Mouse (Mus musculus) intestine, postnatal 0 days (tissue): ENCODE results near the gene Slf2. TPM values are rescaled to one million over a fixed set of nuclear protein-coding genes. Genes with fewer than 3 reads are reported as not detected.
A peak's percentile ranks its signal among the peaks of the same experiment; 100 is the strongest.

Source experiments
- ATAC-seq: fragments of 200-750 bp; cut with Nextera tagmentation; 2 replicates; pipeline ENCODE4 v1.8.0; 2017; ENCODE audit warnings: mild to moderate bottlenecking, moderate TSS enrichment, moderate library complexity
- H3K27ac ChIP-seq: fragments of 300-500 bp; sonication (generic); 2 replicates; pipeline ENCODE4 v1.5.1; 2014; ENCODE audit warnings: mild to moderate bottlenecking, low read depth, low read length, moderate library complexity
- H3K27me3 ChIP-seq: fragments of 300-500 bp; sonication (generic); replicated peaks from 2 replicates; pipeline ENCODE4 v1.6.1; 2014; ENCODE audit warnings: low read length, mixed read lengths; ENCODE audit not compliant: control insufficient read depth, insufficient read depth
- H3K36me3 ChIP-seq: fragments of 300-500 bp; sonication (generic); 2 replicates; pipeline ENCODE4 v1.6.1; 2014; ENCODE audit warnings: mild to moderate bottlenecking, moderate library complexity; ENCODE audit not compliant: control insufficient read depth, insufficient read depth
- H3K4me1 ChIP-seq: fragments of 300-500 bp; sonication (generic); replicated peaks from 2 replicates; pipeline ENCODE4 v1.6.1; 2014; ENCODE audit warnings: antibody characterized with exemption, low read length, mixed read lengths; ENCODE audit not compliant: control insufficient read depth, insufficient read depth
- H3K4me2 ChIP-seq: fragments of 300-500 bp; sonication (generic); replicated peaks from 2 replicates; pipeline ENCODE4 v1.6.1; 2014; ENCODE audit warnings: low read depth, mild to moderate bottlenecking, moderate library complexity
- H3K4me3 ChIP-seq: fragments of 300-500 bp; sonication (generic); 2 replicates; pipeline ENCODE4 v1.5.1; 2014; ENCODE audit warnings: low read depth, low read length
- H3K9ac ChIP-seq: fragments of 300-500 bp; sonication (generic); 2 replicates; pipeline ENCODE4 v1.6.1; 2014; ENCODE audit warnings: mild to moderate bottlenecking, low read depth, low read length
- H3K9me3 ChIP-seq: fragments of 300-500 bp; sonication (generic); 2 replicates; pipeline ENCODE4 v1.6.1; 2016; ENCODE audit warnings: mixed run types; ENCODE audit not compliant: control insufficient read depth
- CTCF ChIP-seq: sonication (generic); IDR thresholded peaks from 2 replicates; pipeline ENCODE4 v1.5.1; 2016; ENCODE audit warnings: low read depth, mild to moderate bottlenecking, control low read depth, antibody characterized with exemption, moderate library complexity
- WGBS: fragments of 180-500 bp; shearing (Covaris S2); extraction: QIAGEN DNeasy Blood & Tissue Kit; methylation state at CpG from one replicate; pipeline ENCODE4 v1.1.7; 2014; 5-methylcytosine and 5-hydroxymethylcytosine counted together
- polyA plus RNA-seq: library from polyadenylated mRNA; unstranded; fragments of >200 nt; fragmentation: Nextera tagmentation; extraction: Ambion mirVana; gene quantifications from 2 replicates; pipeline ENCODE4 v1.2.1, GENCODE M21; 2015

Slf2 gene
- polyA plus RNA-seq, 1 experiment from 2014 or later = 11.4 TPM

DNA sequence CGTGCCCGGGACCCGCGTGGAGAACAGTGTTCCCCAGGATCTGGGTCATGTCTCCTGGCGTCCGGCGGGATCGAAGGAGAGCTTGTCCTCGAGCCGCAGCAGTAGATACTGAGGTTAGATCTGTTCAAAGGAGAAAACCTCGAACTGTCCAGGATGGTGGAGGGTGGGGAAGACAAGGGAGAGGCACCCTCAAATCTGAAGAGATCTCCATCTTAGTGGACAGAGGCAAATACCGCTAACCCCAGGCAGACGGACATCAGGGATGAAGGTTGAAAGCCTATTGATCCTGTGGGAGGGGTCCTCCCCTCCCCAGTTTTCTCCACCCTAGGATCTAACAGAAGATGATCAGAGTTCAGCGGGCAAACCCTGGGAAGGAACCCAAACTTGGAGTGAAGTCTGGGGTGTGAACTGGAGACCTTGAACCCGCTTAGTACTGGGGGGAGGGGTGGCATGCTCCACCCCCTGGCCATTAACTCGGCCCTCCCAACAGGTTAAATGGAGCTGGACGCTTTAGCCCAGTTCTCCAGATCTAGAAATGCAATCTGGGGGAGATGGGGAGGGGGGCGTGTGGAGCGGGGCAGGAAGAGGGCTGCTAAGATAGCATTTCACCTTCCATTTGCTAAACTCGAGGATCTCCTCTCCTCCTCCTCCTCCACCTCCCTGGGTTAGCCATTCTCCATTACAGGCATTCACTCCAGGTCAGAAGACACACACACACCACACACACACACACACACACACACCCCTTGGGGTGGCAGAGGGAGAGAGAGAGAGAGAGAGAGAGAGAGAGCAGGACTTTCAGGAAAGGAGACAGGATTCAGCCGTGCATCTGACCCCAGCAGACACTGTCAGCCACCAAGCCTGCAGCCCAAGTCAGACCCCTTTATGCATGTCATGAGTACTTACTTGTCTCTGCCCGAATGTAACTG is 58.9 kb downstream of the Slf2 start:
- Histone ChIP-seq H3K36me3 (peaks cover 14% of the 10 kb centered on the region), H3K27me3 (no peaks in the 10 kb centered on the region), H3K27ac (peak overlapping the region; percentile 91), H3K4me1 (0 out of 2 replicates have a peak, but pooled peaks cover 12% of the 10 kb centered on the region), H3K4me3 (peak overlapping the region; percentile 60), H3K9ac (peak overlapping the region; percentile 75), H3K9me3 (no peaks in the 10 kb centered on the region), H3K4me2 (peak overlapping the region; percentile 95)
- no peak for TF ChIP-seq CTCF
- no peak for ATAC-seq
- WGBS = 4% methylated on average over 22 of the region's 22 CpGs

DNA sequence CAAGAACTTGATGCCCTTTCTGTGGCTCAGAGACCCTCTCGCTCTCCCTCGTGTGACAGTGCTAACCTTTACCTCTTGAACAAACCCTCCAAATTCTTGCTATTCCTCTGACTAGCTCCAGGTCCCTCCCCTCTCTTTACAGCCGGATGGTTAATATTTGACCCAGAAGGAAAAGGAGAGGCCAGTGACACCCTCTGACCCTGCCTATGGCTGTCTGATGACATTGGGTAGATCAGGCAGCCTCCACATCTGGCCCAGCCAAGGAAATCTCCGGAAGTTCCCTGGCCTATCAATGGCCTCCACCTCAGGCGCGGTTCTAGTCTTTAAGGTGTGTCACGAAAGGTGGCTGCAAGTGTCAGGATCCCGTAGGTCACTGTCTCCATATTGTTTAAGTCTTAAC is 60.1 kb downstream of the Slf2 start:
- peaks cover 14% of the 10 kb centered on the region for H3K36me3 ChIP-seq
- H3K9me3 ChIP-seq = no peaks in the 10 kb centered on the region
- no peak for TF ChIP-seq CTCF
- no peaks in the 10 kb centered on the region for H3K27me3 ChIP-seq
- 0 out of 2 replicates have a peak overlapping the region, but pooled peaks have one; percentile 60 for H3K4me3 ChIP-seq
- peak; percentile 69 for ATAC-seq
- H3K27ac ChIP-seq = peak overlapping the region; percentile 91
- WGBS = 38% methylated on average over 8 of the region's 8 CpGs
- H3K4me1 ChIP-seq = 0 out of 2 replicates have a peak, but pooled peaks cover 12% of the 10 kb centered on the region
- no peak overlapping the region for H3K9ac ChIP-seq
- peak overlapping the region; percentile 95 for H3K4me2 ChIP-seq

DNA sequence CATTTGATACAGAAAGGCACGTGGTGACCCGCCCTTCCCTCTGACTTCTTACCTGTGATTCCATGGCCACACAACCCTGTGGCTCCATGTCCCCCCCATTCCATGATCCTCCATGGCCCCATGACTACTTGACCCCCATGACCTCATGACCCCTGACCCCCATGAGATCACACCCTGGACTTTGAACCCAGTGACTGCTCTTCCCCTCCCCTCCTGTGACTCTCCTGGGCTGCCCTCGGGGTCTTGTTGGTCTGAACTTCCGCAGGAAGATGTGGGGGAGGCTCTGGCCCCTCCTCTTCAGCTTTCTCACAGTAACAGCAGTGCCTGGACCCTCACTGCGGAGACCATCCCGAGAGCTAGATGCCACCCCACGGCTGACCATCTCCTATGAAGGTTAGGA is 61.3 kb downstream of the Slf2 start:
- no peak overlapping the region for H3K4me3 ChIP-seq
- no peaks in the 10 kb centered on the region for H3K27me3 ChIP-seq
- peak overlapping the region; percentile 60 for H3K27ac ChIP-seq
- no peak overlapping the region for H3K9ac ChIP-seq
- no peaks in the 10 kb centered on the region for H3K9me3 ChIP-seq
- WGBS = 40% methylated on average over 7 of the region's 7 CpGs
- no peak for ATAC-seq
- H3K4me1 ChIP-seq = 0 out of 2 replicates have a peak, but pooled peaks cover 12% of the 10 kb centered on the region
- peaks cover 20% of the 10 kb centered on the region for H3K36me3 ChIP-seq
- no peak overlapping the region for H3K4me2 ChIP-seq
- TF ChIP-seq CTCF = no peak

DNA sequence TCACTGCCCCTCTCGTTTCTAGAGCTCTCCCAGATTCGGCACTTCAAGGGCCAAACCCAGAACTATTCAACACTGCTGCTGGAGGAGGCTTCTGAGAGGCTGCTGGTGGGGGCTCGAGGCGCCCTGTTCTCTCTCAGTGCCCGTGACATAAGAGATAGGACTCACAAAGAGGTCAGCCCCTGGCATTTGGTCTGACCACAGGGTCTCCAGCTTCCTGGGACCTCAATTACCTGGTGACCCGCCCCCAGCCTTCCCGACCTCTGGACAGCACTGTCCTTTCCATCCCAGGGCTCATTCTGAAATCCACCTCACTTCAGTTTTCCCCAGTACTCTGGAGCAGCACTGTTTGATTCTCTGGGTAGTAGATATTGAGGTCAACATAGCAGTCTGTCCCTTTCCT is 61.8 kb downstream of the Slf2 start:
- peak overlapping the region; percentile 60 for H3K27ac ChIP-seq
- no peak overlapping the region for H3K9ac ChIP-seq
- H3K9me3 ChIP-seq = no peaks in the 10 kb centered on the region
- H3K4me2 ChIP-seq = no peak overlapping the region
- no peaks in the 10 kb centered on the region for H3K27me3 ChIP-seq
- H3K4me1 ChIP-seq = 0 out of 2 replicates have a peak, but pooled peaks cover 12% of the 10 kb centered on the region
- no peak for ATAC-seq
- peaks cover 24% of the 10 kb centered on the region for H3K36me3 ChIP-seq
- H3K4me3 ChIP-seq = no peak overlapping the region
- 59% methylated on average over 7 of the region's 7 CpGs for WGBS
- TF ChIP-seq CTCF = no peak

DNA sequence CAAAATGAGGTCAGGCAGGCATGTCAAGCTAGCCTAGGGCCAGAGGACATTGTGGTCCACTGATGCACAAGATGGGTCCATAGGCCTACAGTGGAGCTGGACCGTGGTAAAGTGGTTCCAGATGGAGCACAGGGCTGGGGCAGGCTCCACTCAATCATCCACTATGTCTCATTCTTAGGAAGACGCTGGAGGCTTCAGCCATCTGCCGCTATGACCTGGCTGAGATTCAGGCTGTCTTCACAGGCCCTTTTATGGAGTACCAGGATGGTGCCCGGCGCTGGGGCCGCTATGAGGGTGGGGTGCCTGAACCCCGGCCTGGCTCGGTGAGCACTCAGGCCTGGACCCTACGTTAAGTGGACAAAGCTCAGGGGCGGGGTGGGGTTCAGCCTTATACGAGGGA is 66.8 kb downstream of the Slf2 start:
- TF ChIP-seq CTCF = no peak
- WGBS = 79% methylated on average over 11 of the region's 11 CpGs
- Histone ChIP-seq H3K9ac (no peak overlapping the region), H3K36me3 (peaks cover 66% of the 10 kb centered on the region), H3K9me3 (no peaks in the 10 kb centered on the region), H3K4me1 (no peaks in the 10 kb centered on the region), H3K4me3 (no peak overlapping the region), H3K27ac (no peak overlapping the region), H3K27me3 (no peaks in the 10 kb centered on the region), H3K4me2 (no peak overlapping the region)
- no peak for ATAC-seq

DNA sequence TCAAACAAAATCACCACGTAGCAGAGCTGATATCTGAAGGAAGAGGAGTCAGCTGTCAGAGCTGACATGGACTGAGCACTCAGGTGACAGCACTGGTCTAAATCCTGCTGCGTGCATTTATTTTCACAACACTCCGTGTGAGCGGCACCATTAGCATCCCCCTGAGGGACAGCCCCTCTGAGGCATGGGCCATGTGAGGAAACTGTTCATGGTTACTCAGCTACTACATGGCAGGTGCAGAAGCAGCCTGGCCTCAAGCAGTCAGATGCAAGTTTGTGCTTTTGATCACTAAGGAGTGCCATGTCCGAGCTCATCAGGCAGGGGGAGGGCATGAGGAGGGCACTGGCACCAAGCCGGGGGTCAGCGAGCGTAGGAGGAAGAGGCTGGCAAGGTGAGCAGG is 68.7 kb downstream of the Slf2 start:
- Histone ChIP-seq H3K4me2 (no peak overlapping the region), H3K4me1 (no peaks in the 10 kb centered on the region), H3K9ac (no peak overlapping the region), H3K9me3 (no peaks in the 10 kb centered on the region), H3K27ac (no peak overlapping the region), H3K27me3 (no peaks in the 10 kb centered on the region), H3K4me3 (no peak overlapping the region), H3K36me3 (peaks cover 74% of the 10 kb centered on the region)
- no peak for TF ChIP-seq CTCF
- WGBS = 88% methylated on average over 8 of the region's 8 CpGs
- no peak for ATAC-seq
